Mouse (Mus musculus) left cerebral cortex, postnatal 25 days (tissue): Measurements from ENCODE around the gene Ptpdc1. TPM values are rescaled to one million over a fixed set of nuclear protein-coding genes. Genes with fewer than 3 reads are reported as not detected.

Experiments
- DNase-seq, 2 experiments: peaks; one replicate each; pipeline ENCODE4 v3.0.0; 2022; ENCODE audit warnings: low spot score in 2 of 2, mixed read lengths in 1 of 2
- intact Hi-C: fragments of 180-260 bp; cut with DNase I; formaldehyde crosslinking; loops from one replicate; pipeline ENCODE4 v1.15.1; 2025
- microRNA-seq, 2 experiments: library from miRNA; unstranded; fragments of <30 nt; microRNA quantifications; one replicate each; pipeline ENCODE4 v1.2.0; 2022
- total RNA-seq, 2 experiments: library from RNA; stranded (reverse); gene quantifications; 2 replicates each; pipeline ENCODE4 v1.2.3; 2021

The Ptpdc1 gene
- total RNA-seq, 2 experiments from 2014 or later = 25.0 to 25.8 TPM

DNA sequence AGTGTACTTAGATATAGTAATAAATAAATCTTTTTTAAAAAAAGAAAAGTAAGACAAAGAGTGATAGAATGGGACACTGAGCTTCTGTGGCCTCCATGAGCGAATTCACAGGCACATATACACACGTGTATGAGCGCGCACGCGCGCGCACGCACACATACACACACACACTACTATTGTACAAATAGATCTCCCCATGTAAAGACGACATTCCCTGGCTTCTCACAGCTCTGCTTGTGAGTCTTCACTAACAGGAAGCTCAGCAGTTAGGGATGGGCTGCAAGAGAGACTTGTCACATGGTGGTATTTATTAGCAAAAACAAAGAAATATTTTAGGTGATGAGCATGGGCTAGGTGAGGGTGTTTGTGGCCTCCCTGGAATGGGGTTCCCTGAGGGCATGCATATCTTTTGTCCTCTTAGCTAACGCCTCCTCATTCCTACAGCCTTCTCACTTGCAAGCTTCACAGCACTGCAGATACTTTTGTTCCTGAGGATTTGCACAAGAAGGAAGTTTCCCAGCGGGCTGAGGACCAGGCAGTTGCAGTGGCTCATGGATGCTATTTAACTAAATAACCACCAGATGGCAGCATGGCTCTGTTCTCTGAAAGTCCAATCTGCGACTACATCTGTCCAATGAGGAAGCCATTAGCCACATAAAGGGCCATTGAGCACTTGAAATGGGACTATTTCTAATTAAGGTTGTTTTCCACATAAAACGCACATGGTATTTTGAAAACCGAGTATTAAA lies 97.2 kb downstream of the Ptpdc1 start:
- DNase-seq = peak; percentile 76 to 89
- intact Hi-C loops = loop anchor here (1.0 to 10.0 kb wide), 3 partner anchors 45 to 277 kb away; no protein-coding TSS in a partner anchor

Small RNAs within 50 kb of the gene (microRNA-seq; reads per million reads assigned to microRNA genes)
- gene Gm24111 = 0 reads per million in 2 experiments
- 336 to 340 reads per million in 2 experiments for gene Mirlet7a-1
- 16,198 to 34,279 reads per million in 2 experiments for gene Mirlet7d
- gene Mirlet7f-1 = 0 reads per million in 2 experiments

Other genes with a start within 250 kb of the Ptpdc1 start
- gene Zfp169, start 112.2 kb downstream of the Ptpdc1 start, total RNA-seq = 10 to 100 TPM; 20.8 to 22.7 TPM
- gene A830005F24Rik, start 112.1 kb downstream of the Ptpdc1 start, total RNA-seq = 1 to 10 TPM; 1.6 to 1.8 TPM
- not detected for gene Barx1, start 37.3 kb upstream of the Ptpdc1 start, total RNA-seq
- gene Phf2, start 245.5 kb upstream of the Ptpdc1 start, total RNA-seq = 10 to 100 TPM; 32.8 to 33.0 TPM